Mouse (Mus musculus) monocyte, adult 2 months (primary cell): ENCODE results near the gene Slc44a3.

Source experiments
- DNase-seq, 2 experiments: peaks; one replicate each; pipeline ENCODE4 v3.0.0; 2022; ENCODE audit warnings: low spot score in 2 of 2, low read depth in 1 of 2

Slc44a3 gene

DNA sequence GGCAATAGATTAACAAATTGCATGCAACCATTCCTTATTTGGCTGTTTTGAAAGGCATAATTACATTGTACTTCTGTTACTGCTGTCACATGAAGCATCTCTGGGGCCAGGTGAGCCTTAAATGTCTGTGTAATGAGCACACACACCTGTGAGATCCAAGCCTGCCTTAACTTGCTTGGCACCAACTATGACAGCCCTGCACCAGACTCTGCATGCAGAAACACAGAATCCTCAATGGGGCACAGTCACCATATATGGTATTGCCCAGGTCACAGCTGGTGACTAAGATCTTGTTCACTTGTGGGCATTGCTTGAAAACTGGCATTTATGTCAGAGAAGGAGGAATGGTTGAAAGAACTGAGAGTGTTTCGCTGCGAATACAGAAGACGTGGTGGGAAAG, 69.4 kb downstream of the Slc44a3 start:
- DNase-seq = no peak

DNA sequence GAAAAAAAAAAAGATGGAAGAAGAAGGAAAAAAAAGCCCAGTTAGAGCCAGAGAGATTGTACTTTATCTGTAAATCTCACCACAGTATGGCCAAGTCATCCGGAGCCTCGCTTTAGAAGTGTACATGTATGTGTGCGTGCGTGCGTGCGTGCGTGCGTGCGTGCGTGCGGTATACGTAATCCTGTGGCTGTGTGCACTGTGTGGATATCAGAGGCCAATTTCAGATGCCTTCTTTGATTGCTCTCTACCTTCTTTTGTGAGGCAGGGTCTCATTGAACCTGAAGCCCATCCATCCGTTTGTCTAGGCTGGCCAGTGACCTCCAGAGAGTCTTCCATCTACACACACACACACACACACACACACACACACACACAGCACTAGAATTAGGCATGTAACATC, 70.7 kb downstream of the Slc44a3 start:
- no peak for DNase-seq

DNA sequence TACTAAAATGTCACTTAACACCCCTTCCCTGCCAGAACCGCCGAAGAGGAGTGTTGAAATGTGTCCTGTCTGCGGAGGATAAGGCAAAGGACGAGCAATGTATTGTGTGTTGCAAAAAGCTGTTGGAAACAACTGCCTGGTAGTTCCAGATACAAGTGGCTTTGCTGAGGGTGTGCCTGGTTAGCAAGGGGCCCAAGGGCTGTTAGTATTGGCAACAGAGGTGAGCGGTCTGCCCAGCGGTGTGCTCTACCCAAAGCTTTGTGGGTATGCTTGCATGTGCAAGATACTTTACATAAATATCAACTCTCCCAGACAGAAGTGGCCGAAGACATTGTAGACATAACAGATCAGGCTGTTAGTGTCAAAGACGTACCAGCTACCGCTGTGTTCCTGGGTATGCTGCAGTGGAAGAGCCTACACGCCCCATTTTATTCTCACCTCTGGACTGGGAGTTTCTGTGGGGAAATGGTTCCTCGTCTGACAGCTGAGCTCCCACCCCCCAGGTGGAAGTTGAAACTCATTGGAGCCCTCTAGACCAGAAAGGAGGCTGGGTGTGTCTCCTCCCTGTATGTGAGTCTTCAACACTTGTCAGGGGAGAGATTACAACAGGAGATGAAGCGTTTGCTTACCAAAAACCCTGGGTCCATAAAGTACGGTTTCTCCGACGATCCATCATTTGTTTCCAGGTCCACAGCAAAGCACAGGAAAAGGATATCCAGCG, 71.6 kb downstream of the Slc44a3 start:
- no peak for DNase-seq

DNA sequence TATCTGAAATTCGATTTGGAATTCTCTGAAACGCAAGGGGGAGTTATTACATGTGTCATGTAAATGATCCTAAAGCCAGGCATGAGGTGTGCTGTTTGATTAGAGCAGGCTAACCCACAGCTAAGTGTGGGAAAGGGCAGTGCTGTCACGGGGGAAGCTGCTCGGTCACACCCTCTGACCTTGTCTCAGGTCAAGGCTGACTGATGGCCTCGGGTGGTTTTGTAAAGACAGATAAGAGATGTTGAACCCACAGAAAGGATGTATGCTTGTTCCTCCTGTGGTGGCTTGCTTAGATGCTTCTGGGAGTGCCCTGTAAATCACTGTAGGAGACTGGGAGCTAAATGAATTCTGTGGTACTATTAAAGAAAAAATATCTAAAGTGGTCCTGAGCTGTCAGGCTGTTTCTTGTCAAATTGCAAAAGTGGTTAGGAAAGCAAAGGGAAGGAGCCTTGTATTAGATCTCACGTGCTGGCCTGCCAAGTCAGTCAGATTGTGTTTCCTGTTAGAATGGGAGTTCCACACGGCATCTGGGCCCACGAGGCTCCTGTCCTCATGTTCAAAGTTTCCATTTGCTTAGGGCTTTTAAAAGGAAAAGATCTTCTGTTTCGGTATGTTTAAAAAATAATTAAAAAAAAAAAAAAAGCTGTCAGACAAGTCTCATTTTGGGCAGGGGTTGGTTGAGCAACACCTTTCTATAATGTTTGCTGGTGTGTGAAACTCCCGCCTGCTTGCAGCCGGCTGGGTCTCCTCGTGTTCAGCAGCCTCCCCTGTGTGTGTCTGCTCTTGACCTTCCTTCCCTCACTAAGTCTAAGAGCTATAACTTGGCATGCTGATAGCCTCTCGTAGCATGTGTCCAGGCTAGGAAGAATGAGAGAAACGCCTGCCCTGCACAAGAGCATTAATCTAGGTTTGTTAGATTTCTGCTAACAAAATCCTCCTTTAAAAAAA, 73.4 kb downstream of the Slc44a3 start:
- DNase-seq = no peak

GRCm38 (mm10) chr3:121451404-121451803, 80.8 kb downstream of the Slc44a3 start:
- no peak for DNase-seq

- no peak for DNase-seq
These were observed 82.7 kb downstream of the Slc44a3 start for GRCm38 (mm10) chr3:121449527-121449926.

DNA sequence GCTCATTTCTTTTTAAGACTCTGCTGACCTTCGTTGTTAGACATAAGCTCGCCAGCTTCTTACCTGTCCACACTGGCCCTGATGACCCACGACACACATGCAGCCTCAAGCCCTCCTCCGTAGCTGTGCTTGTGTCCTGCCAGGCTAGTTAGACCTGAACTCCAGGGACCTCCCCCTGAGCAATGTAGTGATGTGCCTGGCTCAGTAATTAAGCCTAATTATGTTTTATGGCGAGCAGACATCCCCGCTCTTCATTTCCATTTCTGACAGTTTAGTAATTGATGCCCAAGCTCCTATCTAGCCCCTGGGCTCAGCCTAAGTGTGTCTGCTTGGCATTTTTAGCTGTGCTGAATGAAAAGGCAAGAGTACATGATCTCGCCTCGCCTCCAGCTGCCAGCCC, 83.6 kb downstream of the Slc44a3 start:
- DNase-seq = no peak

DNA sequence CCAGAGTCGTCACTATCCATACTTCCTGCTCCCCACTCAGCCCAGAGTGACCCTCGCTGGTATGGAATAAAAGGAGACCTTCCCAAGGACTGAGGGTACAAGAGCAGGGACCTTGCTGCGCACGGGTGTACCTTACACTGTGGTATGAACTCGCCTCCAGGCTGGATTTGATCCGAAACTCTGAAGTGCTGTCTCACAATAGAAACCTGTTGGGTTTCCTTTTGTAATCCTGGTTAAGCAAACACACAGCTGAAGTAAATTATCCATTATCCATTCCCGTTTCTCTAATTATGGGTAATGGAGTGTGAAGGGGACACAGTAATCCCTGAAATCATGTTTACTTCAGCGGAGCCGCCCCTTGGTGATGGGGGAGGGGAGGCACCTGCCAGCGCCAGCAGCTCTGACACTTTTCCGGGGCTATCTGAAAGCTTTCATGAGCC, 84.2 kb downstream of the Slc44a3 start:
- DNase-seq = no peak

DNA sequence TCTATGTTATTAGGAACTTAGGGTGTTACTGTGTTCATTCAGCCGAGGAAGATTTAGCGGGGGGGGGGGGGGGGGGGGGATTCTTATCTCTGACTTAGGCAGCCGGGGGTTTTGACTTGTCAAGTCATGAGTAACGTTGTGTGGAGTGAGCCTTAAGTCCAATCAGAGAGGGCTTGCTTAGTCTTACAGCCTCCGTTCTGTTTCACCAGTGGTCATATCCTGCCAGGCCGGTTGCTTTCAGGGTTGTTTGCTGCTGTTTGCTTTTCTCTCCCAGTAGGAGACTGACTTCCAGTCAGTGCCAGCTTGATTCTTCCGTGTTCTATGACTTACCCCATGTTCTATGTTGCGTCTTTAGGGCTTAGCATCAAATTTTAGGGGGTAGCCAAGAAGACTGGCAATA, 85.8 kb downstream of the Slc44a3 start:
- no peak for DNase-seq

DNA sequence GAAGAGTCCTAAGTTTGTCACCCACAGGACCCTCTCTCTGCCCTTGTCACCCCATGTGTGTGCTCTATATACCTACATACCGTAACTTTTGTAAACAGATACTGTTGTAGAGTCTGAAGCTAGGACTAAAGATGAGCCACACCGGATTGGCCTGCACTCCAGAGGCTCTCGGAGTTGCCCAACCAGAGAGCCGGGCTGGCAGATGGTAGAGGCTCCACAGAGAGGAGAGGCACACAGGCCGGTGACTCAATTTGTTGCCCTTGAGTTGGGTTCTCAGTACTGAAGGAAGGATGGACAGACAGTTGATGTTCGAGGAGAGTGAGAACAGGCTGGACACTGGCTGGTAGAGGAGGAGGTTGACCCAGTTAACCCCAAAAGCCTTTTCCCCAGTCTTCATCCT, 87.8 kb downstream of the Slc44a3 start:
- no peak for DNase-seq

- DNase-seq = no peak
These were observed 88.3 kb downstream of the Slc44a3 start for GRCm38 (mm10) chr3:121443861-121444271.

GRCm38 (mm10) chr3:121442288-121442687, 89.9 kb downstream of the Slc44a3 start:
- DNase-seq = no peak

DNA sequence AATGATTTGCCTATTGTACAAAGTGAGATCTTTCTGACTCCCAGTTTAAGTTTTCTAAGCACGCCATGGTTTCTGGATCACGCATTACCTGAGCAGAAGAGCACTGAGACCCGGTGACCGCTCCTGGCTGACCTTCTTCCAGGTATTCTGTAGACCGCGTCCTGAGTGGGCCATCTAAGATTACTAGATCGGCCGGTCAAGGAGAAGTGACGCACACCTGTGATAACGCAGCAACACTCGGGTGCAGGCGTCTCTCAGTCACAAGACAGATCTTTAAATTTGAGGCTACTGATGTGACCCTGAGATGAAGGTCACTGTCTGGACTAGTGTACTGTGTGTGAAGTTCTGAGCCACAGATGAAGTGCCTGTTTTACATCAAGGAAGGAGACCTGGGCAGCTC, 90.7 kb downstream of the Slc44a3 start:
- no peak for DNase-seq

- no peak for DNase-seq
These were observed 92.5 kb downstream of the Slc44a3 start for GRCm38 (mm10) chr3:121439623-121440161.

DNA sequence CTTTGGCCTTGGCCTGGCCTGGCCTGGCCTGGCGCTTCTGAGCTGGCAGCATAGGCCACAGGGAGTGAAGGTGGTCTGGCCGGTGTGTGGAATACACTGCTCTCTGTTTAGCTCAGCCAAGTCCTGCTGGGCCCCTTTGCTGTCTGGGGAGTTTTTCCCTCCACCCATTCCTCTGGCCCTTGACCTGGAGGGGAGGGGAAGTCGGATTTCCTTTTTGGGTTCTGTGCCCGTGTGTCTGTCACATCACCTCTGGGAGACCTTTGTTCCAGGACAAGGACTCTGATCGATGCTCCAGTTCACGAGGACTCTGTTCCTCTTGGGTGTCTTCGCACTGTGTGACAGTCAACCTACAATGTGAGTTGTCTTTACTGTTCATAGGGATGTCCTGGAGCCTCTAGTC, 94.2 kb downstream of the Slc44a3 start:
- DNase-seq = no peak

GRCm38 (mm10) chr3:121437070-121437469, 95.1 kb downstream of the Slc44a3 start:
- no peak for DNase-seq

DNA sequence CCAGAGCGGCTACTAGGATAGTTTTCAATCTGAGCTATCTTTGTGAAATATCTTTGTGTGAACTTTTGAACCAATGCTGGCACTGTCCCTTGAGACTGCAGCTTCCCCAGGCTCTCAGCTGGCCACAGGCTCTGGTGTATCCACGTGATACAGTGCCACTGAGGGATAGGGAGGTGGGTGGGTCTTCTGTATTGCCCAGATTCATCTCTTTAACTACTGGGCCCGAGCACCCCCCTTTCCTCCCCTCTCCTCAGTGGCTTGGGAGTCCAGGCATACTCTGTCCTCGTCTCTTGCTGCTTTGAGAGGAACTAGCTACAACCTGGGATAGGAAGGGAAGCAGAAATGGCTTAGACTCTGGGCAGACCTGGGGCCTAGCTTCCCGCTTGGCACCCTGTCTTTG, 96.9 kb downstream of the Slc44a3 start:
- no peak for DNase-seq

DNA sequence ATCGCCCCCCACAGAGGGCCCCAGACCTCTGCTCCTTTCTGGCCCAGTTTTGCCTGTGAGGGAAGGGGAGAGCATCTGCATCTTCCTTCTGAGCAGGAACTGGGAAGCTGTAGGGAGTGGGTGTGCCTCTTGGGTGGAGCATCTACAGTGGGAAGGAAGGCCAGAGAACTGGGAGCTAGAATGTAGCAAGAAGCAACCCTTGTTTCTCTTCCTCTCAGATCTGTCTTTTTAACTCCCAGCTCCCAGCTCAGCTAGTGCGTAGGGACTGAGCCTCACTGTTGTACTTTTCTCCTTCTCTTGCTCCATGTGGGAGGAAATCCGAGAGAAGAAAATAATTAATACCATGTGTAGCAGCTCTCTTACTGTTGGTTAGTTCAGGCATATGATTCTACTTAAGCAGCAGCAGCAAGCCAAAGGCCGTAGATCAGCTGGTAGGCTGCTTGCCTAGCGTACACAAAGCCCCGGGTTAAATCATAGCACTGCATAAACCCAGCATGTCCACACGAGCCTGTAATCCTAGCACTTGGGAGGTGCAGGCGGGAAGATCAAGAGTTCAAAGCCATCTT, 98.2 kb downstream of the Slc44a3 start:
- DNase-seq = no peak

- DNase-seq = no peak
These were observed 98.8 kb downstream of the Slc44a3 start for GRCm38 (mm10) chr3:121433359-121433758.

- DNase-seq = no peak
These were observed 101.8 kb downstream of the Slc44a3 start for GRCm38 (mm10) chr3:121430289-121430936.

GRCm38 (mm10) chr3:121429469-121429868, 102.7 kb downstream of the Slc44a3 start:
- DNase-seq = no peak
